Mouse (Mus musculus) small intestine, adult 2 months (tissue): ENCODE results near the gene Slc17a9.

Experiments
- CTCF ChIP-seq: fragments of 200-500 bp; IDR thresholded peaks from 2 replicates; pipeline ENCODE4 v1.5.1; 2012; ENCODE audit warnings: low read depth, mild to moderate bottlenecking, control low read depth, inconsistent platforms, low read length, moderate library complexity, mixed read lengths; ENCODE audit not compliant: insufficient replicate concordance, insufficient read length; ENCODE audit errors: extremely low read depth
- POLR2A ChIP-seq: fragments of 200-500 bp; IDR thresholded peaks from 2 replicates; pipeline ENCODE4 v1.6.1; 2012; ENCODE audit warnings: low read depth, mild to moderate bottlenecking, control low read depth, inconsistent platforms, low read length, moderate library complexity

- TF ChIP-seq CTCF (no peak), POLR2A (no peak)
These were observed at the start of gene Slc17a9 for GRCm38 (mm10) chr2:180724585-180725413.
